Mouse (Mus musculus) small intestine, adult 2 months (tissue): ENCODE measurements around the gene Gm4779.

Experiments
- CTCF ChIP-seq: fragments of 200-500 bp; IDR thresholded peaks from 2 replicates; pipeline ENCODE4 v1.5.1; 2012; ENCODE audit warnings: low read depth, mild to moderate bottlenecking, control low read depth, inconsistent platforms, low read length, moderate library complexity, mixed read lengths; ENCODE audit not compliant: insufficient replicate concordance, insufficient read length; ENCODE audit errors: extremely low read depth
- POLR2A ChIP-seq: fragments of 200-500 bp; IDR thresholded peaks from 2 replicates; pipeline ENCODE4 v1.6.1; 2012; ENCODE audit warnings: low read depth, mild to moderate bottlenecking, control low read depth, inconsistent platforms, low read length, moderate library complexity

GRCm38 (mm10) chrX:101805512-101805911 is 11.3 kb upstream of the Gm4779 start:
- TF ChIP-seq CTCF (no peak), POLR2A (no peak)
